Mouse (Mus musculus) right cerebral cortex, postnatal 25 days (tissue): ENCODE data around the gene Hipk3.

Experiments used
- DNase-seq: peaks from one replicate; pipeline ENCODE4 v3.0.0; 2022

Gene Hipk3

DNA sequence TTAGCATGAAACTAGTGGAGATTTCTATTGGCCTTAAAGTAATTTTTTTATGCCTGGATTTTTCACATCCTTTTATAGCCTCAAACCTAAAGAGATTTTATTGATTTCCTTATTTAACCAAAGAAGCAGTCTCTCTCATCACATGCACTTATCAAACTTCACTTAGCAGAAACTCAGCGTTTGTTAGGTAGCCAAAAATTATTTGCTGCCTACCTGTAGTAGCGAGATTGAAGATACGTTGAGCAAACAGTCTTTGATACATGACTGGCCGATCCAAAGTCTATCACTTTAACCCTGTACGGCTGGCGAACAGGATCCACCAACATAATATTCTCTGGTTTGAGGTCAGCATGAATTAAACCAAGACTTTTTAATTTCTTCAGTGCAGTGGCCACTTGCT is 23.7 kb downstream of the Hipk3 start:
- no peak for DNase-seq

DNA sequence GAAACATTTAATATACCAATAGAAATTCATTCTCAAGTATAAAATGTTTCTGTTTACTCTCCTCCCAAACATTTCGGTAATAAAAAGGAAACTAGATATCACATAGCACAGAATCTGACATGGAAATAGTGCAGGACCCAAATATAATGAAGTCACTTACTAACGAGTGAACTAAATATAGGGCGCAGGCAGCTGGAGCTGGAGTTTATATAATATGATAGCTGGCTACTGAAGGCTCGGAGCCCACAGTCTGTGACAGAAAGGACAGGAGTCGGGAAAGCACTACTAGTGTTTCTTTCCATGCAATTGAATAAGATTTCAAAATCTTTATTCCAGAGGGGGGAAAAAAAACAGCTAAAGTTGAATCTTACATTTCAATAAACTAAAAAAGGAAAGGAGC is 25.8 kb downstream of the Hipk3 start:
- no peak for DNase-seq

- DNase-seq = no peak
Measured at GRCm38 (mm10) chr2:104466908-104467616, 27.2 kb downstream of the Hipk3 start.

- DNase-seq = no peak
Measured at GRCm38 (mm10) chr2:104465639-104466430, 28.4 kb downstream of the Hipk3 start.

- DNase-seq = no peak
Measured at GRCm38 (mm10) chr2:104460021-104460420, 34.2 kb downstream of the Hipk3 start.

DNA sequence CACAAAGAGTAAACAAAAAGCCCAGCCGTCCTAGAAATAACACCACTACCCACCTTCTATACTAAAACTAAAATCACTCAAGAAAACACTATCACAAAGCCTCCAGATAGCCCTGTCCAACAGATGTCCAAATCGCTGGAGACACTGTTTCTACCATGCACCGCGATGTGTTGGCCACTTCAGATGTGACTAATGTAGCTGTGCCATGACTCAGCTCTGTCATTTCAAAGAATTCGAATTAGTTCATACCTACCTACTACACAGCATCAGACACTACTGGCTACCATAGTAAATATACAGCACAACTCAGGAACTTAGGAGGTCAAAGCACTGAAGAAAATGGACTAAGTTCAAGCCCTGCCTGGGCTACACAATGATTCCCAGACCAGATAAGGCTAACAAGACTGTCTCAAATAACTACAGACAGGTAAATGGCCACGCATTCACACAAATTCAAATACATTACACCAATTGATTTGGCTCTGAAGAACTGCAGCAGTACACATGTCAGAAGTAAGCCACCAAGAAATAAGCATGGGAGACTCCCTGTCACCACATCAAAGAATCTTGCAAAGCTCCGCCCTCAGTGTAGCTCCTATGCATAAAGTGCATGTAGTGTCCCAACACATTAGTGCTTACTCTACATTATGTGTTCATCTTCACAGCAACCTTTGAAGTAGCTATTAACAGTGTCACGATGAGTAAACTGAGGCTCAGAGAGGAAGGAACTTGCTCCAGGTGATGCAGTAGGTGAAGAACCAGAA is 35.5 kb downstream of the Hipk3 start:
- no peak for DNase-seq

GRCm38 (mm10) chr2:104457106-104457505 is 37.1 kb downstream of the Hipk3 start:
- DNase-seq = no peak

- no peak for DNase-seq
Measured at GRCm38 (mm10) chr2:104450685-104451084, 43.6 kb downstream of the Hipk3 start.

GRCm38 (mm10) chr2:104449191-104449590 is 45.1 kb downstream of the Hipk3 start:
- DNase-seq = no peak

GRCm38 (mm10) chr2:104448201-104448600 is 46.0 kb downstream of the Hipk3 start:
- DNase-seq = no peak

- no peak for DNase-seq
Measured at GRCm38 (mm10) chr2:104446016-104446415, 48.2 kb downstream of the Hipk3 start.

DNA sequence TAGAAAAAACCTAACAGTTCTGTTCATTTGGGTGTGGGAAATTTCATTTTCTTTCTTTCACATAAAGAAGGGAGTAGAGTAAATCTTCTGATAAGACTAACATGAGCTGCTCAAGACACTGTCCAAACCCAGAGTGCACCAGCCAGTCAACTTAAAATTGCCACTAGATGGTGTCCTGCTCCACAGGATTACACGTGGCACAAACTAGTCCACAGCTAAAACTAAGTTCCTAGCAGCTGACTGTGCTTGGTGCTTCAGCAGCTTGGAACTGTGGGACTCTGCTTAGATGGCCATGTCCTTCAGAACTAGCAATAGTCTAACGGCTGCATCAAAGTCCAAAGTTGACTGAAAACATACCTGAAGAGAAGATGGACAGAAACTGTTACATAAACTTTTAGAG is 49.5 kb downstream of the Hipk3 start:
- DNase-seq = peak; percentile 57

GRCm38 (mm10) chr2:104442341-104442740 is 51.9 kb downstream of the Hipk3 start:
- no peak for DNase-seq

GRCm38 (mm10) chr2:104436226-104436625 is 58.0 kb downstream of the Hipk3 start:
- no peak for DNase-seq

GRCm38 (mm10) chr2:104431067-104431466 is 63.2 kb downstream of the Hipk3 start:
- DNase-seq = no peak

DNA sequence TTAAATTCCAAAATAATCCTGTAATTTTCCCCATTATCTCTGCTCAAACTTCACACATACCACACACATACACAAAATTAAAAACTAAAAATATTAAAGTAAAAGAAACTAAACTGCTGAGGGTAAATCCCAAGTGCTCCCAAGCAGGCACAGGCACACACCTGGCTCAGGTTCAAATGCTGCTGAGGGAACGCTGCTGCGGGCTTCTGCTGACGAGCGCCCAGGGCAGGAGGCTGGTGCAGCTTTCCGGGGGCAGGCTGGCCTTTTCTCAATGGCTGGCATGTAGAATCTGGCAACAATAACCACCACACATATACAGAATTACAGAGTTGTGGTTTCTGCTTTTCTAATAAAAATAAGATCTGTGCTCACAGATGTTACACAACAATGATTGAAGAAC is 63.7 kb downstream of the Hipk3 start:
- DNase-seq = no peak

DNA sequence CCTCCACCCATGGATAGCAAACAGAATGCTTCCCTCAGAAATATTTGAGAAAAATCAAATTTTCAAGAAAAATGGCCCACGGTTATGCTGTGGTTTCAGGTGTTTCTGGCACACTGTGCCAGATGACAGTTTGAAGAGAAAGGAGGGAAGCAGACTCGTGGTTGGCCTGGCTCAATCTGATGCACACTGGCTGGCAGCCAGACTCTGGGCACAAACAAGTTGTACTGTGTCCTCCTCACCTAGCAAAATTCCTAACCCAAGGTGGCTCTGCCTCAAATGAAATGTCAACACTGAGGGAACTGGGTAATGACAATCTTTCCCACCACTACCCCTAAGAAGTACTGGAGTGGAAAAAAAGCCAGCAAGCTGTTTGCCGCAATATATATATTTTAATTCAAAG is 68.1 kb downstream of the Hipk3 start:
- DNase-seq = no peak

DNA sequence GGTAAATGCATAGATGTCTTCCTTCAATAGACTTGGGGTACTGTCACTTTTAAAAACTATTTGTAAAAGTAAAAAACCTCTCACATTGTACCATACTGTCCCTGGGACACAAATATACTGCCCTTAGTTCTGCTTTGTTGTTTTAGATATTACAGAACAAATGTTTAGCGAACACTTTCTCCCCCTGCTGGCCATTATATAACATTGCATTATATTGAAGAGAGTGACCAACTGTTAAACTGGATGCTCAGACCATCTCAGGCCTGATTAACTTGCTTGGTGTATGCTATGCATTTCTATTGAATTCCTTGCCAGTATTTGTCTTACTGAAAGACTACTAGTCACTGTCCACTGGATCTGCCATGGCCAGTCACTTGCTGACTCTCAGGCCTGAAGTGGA is 72.0 kb downstream of the Hipk3 start:
- DNase-seq = no peak

GRCm38 (mm10) chr2:104420805-104421204 is 73.4 kb downstream of the Hipk3 start:
- DNase-seq = no peak

- no peak for DNase-seq
Measured at GRCm38 (mm10) chr2:104419999-104420398, 74.2 kb downstream of the Hipk3 start.

- no peak for DNase-seq
Measured at GRCm38 (mm10) chr2:104419411-104419810, 74.8 kb downstream of the Hipk3 start.

DNA sequence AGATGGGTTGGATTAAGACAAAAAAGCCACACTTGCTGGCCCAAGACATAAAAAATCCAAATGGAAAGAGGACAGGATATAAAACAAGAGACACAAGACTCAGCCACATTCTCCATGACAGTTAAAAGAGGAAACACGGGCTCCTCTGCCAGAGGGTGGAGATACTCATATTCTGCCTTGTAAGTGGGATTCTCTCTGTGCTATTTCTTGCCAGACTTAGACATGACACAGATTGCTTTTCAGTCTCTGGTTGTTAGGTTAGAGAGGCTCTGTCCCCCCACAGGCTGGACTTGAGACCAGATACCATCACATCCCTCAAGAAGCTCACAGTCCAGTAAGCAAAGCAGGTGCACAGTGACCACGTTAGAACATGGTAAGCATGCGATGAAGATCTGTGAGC is 81.2 kb downstream of the Hipk3 start:
- DNase-seq = no peak

DNA sequence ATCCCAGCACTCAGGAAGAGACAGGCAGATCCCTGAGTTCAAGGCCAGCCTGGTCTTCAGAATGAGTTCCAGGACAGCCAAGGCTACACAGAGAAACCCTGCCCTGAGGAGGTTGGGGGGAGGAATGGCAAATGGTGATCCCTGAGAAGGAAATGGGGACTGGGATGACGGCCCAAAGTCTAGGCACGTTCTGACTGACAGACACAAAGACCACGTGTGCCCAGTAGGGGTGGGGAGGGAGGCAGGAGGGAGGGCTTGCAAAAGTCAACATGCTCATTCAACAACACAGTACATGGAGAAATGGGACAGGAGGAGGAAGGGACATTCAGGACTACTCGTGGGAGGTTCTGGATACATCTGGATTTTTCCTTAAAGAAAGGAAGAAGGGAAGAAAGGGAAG is 81.8 kb downstream of the Hipk3 start:
- DNase-seq = no peak

DNA sequence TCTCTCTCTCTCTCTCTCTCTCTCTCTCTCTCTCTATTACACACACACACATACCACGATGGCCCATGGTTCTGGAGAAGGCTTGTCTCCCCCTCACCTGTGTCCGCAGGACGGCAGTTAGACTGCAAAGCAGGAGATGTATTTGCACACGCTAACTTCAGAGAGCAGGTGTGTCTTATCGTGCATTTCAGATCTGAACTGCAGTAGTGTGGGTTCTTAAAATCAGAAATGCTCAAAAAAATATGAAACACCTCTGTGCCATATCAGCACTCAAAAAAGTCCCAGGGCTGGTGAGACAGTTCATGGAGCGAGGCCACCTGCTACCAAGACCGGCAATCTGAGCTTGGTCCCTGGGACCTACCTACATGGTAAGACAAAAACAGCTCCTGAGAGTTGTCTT is 82.4 kb downstream of the Hipk3 start:
- no peak for DNase-seq
